Mouse (Mus musculus): ENCODE measurements around the gene Vamp5. TPM values are rescaled to one million over a fixed set of nuclear protein-coding genes. Genes with fewer than 3 reads are reported as not detected.
A peak's percentile ranks its signal among the peaks of the same experiment; 100 is the strongest.

The Vamp5 gene
- total RNA-seq, 2 experiments from 2014 or later: 23.8 to 85.1 TPM

DNA sequence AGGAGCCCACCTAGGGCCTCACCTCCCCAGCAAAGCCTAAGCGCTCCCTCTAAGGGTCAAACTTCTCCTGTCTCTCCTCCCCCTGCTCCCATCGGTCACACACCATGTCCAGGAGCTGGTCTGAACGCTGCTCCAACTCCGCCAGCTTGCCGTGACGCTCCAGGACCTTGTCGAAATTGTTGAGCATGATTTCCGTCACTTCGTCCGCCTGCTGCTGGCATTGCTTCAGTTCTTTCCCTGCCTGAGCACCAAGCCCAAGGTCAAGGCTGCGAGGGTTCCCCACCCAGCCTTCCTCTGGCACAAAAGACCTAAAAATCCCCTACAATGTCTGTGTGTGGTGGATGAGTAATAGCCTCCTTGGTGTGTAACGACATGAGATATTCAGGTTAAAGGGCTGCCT, 10.2 kb downstream of the Vamp5 start:
- ATAC-seq (replicated peaks; ENCODE audit: low FRiP score, poor library complexity, severe bottlenecking): no peak

DNA sequence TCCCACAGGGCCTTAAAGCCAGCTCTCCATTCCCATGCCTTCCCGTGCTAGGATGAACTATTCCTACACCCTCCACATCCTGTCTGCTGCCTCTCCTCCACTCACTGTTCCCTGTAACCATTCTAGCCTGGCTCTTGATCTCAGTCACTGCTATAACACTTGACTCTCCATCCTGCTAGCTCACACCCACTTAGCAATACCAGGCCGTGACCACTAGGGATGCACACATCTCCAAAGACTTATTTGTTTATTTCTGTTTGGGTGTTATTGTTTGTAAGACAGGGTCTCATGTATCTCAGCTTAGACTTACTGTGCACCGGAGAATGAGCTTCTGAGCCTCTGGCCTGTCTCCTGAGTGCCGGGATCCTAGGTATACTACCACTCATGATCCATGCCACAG, 10.7 kb downstream of the Vamp5 start:
- 0 out of 2 replicates have a peak, but pooled peaks have one; percentile 32 for ATAC-seq (replicated peaks; ENCODE audit: low FRiP score, poor library complexity, severe bottlenecking)

DNA sequence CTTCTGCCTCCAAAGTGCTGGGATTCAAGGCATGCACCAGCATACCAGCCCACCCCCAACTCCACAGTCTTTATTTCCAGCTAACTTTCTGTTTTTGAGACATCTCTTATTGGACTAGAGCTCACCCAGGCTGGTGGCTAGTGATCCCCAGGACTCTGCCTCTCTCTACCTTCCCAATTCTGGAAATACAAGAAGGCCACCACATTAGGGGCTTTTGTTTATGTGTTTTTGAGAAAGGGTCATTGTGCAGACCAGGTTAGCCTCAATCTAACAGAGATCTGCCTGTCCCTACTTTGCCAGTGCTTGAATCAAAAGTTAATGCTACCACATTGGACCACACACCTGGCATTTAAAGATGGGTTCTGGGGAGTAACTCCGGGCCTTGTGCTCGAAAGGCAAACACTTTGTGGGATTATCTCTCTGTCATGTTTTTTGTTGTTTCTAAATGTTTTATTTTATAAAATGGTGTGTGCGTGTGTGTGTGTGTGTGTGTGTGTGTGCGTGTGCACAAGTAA, 12.8 kb downstream of the Vamp5 start:
- no peak for ATAC-seq (replicated peaks; ENCODE audit: low FRiP score, poor library complexity, severe bottlenecking)

GRCm38 (mm10) chr6:72366844-72367443, 13.3 kb downstream of the Vamp5 start, which contains the start of gene Rnf181:
Gene Rnf181 (minus strand): TSS chr6:72366956.
- no peak for ATAC-seq (replicated peaks; ENCODE audit: low FRiP score, poor library complexity, severe bottlenecking)

- ATAC-seq (replicated peaks; ENCODE audit: low FRiP score, poor library complexity, severe bottlenecking): no peak
Observed at GRCm38 (mm10) chr6:72366304-72366703, 14.0 kb downstream of the Vamp5 start.

- ATAC-seq (replicated peaks; ENCODE audit: low FRiP score, poor library complexity, severe bottlenecking): no peak
Observed at GRCm38 (mm10) chr6:72364985-72365384, 15.3 kb downstream of the Vamp5 start.

- ATAC-seq (replicated peaks; ENCODE audit: low FRiP score, poor library complexity, severe bottlenecking): no peak
Observed at GRCm38 (mm10) chr6:72364009-72364408, 16.3 kb downstream of the Vamp5 start.

- peak; percentile 93 for ATAC-seq (replicated peaks; ENCODE audit: low FRiP score, poor library complexity, severe bottlenecking)
Observed at GRCm38 (mm10) chr6:72362132-72363028, 17.9 kb downstream of the Vamp5 start.

DNA sequence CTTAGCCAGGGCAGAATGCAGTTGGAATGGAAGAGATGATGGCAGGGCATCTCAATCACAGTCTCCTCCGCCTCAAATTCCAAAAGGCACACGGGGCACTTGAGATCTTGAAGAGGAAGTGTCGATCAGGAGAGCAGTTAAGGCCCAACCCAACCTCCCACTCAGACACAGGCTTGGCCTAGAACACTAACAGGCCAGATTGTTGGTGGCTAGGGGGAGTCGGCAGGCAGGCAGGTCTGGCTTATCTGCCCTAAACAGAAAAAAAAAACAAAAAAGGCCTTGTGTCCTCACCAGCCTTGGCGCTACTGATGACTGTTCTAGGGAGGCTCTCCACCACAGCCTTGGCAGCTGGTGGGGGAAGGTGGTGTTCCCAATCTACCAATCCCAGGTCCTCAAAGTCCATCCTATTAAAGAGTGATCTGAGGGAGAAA, 19.1 kb downstream of the Vamp5 start:
- ATAC-seq (replicated peaks; ENCODE audit: low FRiP score, poor library complexity, severe bottlenecking): no peak

- no peak for ATAC-seq (replicated peaks; ENCODE audit: low FRiP score, poor library complexity, severe bottlenecking)
Observed at GRCm38 (mm10) chr6:72360599-72360935, 19.7 kb downstream of the Vamp5 start.

- no peak for ATAC-seq (replicated peaks; ENCODE audit: low FRiP score, poor library complexity, severe bottlenecking)
Observed at GRCm38 (mm10) chr6:72359891-72360598, 20.2 kb downstream of the Vamp5 start.

DNA sequence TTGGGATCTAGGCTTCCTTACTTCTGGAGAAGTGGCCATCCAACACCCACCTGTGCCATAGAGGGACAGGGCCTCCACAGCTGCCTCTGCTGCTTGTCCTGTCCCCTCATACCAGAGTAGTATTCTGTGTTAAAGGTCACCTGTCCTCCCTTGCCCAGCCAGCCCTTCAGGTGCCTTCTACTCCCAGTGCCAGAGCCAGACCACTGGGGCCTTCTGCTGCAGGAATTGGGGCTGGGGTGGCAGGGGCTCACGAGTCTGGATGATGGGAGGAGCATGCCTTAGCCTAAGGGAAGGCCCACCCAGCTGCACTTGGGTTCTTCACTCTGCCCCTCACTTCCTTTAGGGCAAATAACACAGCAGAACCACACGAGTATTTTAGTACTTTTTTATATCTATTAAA, 20.9 kb downstream of the Vamp5 start:
- ATAC-seq (replicated peaks; ENCODE audit: low FRiP score, poor library complexity, severe bottlenecking): no peak

DNA sequence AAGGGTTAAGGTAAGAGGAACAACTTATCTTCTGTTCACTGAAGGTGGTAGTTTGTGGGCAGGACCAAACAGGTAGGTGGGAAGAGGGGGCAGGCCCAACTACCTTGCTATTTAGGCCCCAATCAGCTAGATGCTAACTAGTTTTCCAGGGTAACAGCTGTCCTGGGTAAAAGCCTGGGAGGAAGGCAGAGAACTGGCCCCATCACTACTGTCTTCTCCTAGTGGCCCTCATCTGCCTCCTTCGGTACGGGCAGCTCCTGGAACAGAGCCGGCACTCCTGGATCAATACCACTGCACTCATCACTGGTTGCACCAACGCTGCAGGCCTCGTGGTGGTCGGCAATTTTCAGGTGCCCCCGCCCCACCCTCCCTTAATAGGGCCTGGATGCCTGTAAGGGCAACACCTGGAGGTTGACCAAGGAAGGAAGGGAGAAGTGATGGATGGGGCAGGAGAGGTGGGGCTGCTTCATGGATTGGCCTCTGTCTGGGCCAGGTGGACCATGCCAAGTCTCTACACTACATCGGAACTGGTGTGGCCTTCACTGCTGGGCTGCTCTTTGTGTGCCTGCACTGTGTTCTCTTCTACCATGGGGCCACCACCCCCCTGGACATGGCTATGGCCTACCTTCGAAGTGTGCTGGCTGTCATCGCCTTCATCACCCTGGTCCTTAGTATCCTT, 22.0 kb downstream of the Vamp5 start:
- no peak for ATAC-seq (replicated peaks; ENCODE audit: low FRiP score, poor library complexity, severe bottlenecking)

DNA sequence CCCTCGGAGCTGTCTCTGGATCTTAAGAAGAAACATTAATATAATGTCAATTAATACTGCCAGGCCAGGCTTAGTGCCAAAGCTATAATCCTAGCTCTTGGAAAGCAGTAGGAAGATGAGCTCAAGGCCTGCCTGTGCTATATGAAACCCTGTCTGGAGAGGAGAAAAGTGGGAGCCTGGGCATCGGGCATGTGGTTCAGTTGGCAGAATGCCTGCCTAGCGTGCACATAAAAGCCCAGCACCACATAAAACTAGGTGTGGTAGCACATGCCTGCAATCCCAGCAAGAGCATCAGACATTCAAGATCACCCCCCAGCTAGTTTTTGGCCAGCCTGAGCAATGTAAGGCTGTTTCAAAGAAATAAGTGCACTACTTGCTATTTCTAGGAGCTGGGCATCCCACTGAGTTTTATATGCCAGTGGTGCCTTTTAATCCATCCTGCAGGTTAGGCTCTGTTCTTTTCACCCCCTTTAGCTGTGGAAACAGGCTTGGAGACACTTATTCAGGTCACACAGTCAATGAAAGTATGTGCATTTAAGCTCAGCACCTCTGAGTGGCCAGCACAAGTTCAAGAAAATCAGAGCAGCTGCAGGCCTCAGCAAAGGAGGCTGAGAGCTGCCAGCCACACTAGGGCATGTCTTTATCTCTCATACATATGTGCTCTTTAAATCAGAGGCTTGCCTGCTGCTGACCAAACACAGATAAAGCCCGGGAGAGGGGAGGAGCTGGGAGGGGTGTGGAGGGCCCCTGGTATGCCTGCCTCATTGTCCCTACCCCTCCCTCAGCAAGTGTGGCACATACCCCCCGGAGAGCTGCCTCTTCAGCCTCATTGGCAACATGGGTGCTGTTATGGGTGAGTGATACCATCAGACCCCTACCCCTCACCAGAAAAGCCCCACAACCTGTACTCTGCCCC, 22.8 kb downstream of the Vamp5 start:
- peak; percentile 37 for ATAC-seq (replicated peaks; ENCODE audit: low FRiP score, poor library complexity, severe bottlenecking)

GRCm38 (mm10) chr6:72356001-72356532, 24.2 kb downstream of the Vamp5 start:
- ATAC-seq (replicated peaks; ENCODE audit: low FRiP score, poor library complexity, severe bottlenecking): no peak

- ATAC-seq (replicated peaks; ENCODE audit: low FRiP score, poor library complexity, severe bottlenecking): no peak
Observed at GRCm38 (mm10) chr6:72355066-72355911, 25.0 kb downstream of the Vamp5 start, which contains the start of gene Tmem150a. Gene Tmem150a (plus strand): TSS chr6:72355447.

GRCm38 (mm10) chr6:72354025-72354424, 26.2 kb downstream of the Vamp5 start:
- no peak for ATAC-seq (replicated peaks; ENCODE audit: low FRiP score, poor library complexity, severe bottlenecking)

All from erythroid progenitor cell, adult 5-6 weeks (primary cell).